Mouse (Mus musculus) layer of hippocampus, adult 9-10 months (tissue): Measurements from ENCODE around the gene Spata5.
"Not testable (repeated sequence)": the region's sequence is repeated elsewhere in the genome, so short reads cannot be mapped to it uniquely, and the experiment has no call there.

ENCODE experiments used
- DNase-seq: peaks from one replicate; pipeline ENCODE4 v3.0.0; 2022; ENCODE audit warnings: low spot score

Gene Spata5

GRCm38 (mm10) chr3:37569661-37570566 lies 150.2 kb downstream of the Spata5 start:
- DNase-seq, result no peak

GRCm38 (mm10) chr3:37571633-37572032 lies 151.9 kb downstream of the Spata5 start:
- DNase-seq, result no peak

GRCm38 (mm10) chr3:37572066-37572465 lies 152.4 kb downstream of the Spata5 start:
- DNase-seq, result no peak

GRCm38 (mm10) chr3:37576840-37577239 lies 157.1 kb downstream of the Spata5 start:
- DNase-seq, result no peak

GRCm38 (mm10) chr3:37577706-37578105 lies 158.0 kb downstream of the Spata5 start:
- no peak for DNase-seq

GRCm38 (mm10) chr3:37584576-37584975 lies 164.9 kb downstream of the Spata5 start:
- no peak for DNase-seq

- no peak for DNase-seq
Observed at GRCm38 (mm10) chr3:37585967-37586730, 166.5 kb downstream of the Spata5 start.

GRCm38 (mm10) chr3:37586731-37587578 lies 167.3 kb downstream of the Spata5 start:
- no peak for DNase-seq

GRCm38 (mm10) chr3:37595721-37596120 lies 176.0 kb downstream of the Spata5 start:
- DNase-seq, result no peak

GRCm38 (mm10) chr3:37596519-37596918 lies 176.8 kb downstream of the Spata5 start:
- no peak for DNase-seq

GRCm38 (mm10) chr3:37597200-37597599 lies 177.5 kb downstream of the Spata5 start:
- no peak for DNase-seq

- not testable (repeated sequence) for DNase-seq
Observed at GRCm38 (mm10) chr3:37599641-37600040, 179.9 kb downstream of the Spata5 start.

- no peak for DNase-seq
Observed at GRCm38 (mm10) chr3:37602356-37602755, 182.7 kb downstream of the Spata5 start.

GRCm38 (mm10) chr3:37602890-37603289 lies 183.2 kb downstream of the Spata5 start:
- DNase-seq, result no peak

- no peak for DNase-seq
Observed at GRCm38 (mm10) chr3:37603541-37603940, 183.8 kb downstream of the Spata5 start.

- DNase-seq, result no peak
Observed at GRCm38 (mm10) chr3:37604976-37605875, 185.5 kb downstream of the Spata5 start.

- DNase-seq, result peak; percentile 25
Observed at GRCm38 (mm10) chr3:37605876-37606238, 186.2 kb downstream of the Spata5 start.

- DNase-seq, result no peak
Observed at GRCm38 (mm10) chr3:37608926-37609325, 189.2 kb downstream of the Spata5 start.

- DNase-seq, result no peak
Observed at GRCm38 (mm10) chr3:37610670-37611069, 191.0 kb downstream of the Spata5 start.

- no peak for DNase-seq
Observed at GRCm38 (mm10) chr3:37613722-37614121, 194.0 kb downstream of the Spata5 start.
